In the genomic region with DNA sequence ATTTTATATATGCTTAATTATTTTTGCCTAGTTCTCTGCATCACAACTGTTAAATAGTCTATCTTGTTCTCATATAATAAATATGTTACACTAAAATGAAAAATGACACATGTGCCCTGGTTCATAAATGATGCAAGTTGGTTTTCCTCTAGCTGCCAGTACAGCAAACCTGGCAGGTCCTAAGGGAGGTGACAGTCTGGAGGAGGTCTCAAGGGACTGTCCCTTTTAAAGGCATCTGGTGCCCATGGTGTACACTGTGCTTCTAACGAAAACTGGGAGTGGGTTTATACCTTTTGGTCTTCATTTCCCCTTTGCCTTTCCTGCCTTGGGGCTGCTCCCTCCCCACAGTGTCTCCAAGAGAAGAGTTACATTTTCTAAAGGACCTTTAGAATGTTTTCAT, we compare ENCODE assay signal across 24 mouse cellular contexts.
"Had no signal": no experiment of that assay in that cellular context is flagged by ENCODE, and none has a peak within 500 bp of the region (broad histone marks: within the 10 kb centered on the region; RNA-seq: fewer than 3 reads in every experiment).

No protein-coding gene starts in this region.

- H3K27ac ChIP-seq: heart, adult 2 months; hindbrain, embryonic 13.5 days; hindbrain, embryonic 15.5 days; hindbrain, postnatal 0 days; kidney, embryonic 15.5 days; kidney, postnatal 0 days; limb, embryonic 13.5 days; limb, embryonic 15.5 days; liver, embryonic 12.5 days had no signal

- H3K4me2 ChIP-seq: heart, embryonic 11.5 days; heart, embryonic 13.5 days; heart, embryonic 15.5 days; hindbrain, embryonic 13.5 days; hindbrain, embryonic 15.5 days; kidney, embryonic 15.5 days; limb, embryonic 13.5 days; limb, embryonic 15.5 days; liver, embryonic 12.5 days had no signal

- ATAC-seq: hindbrain, postnatal 0 days; intestine, embryonic 16.5 days; liver, embryonic 12.5 days had no signal

- H3K9me3 ChIP-seq: heart, embryonic 13.5 days; heart, embryonic 15.5 days; hindbrain, embryonic 13.5 days; hindbrain, embryonic 15.5 days; kidney, embryonic 15.5 days; limb, embryonic 13.5 days; limb, embryonic 15.5 days; liver, embryonic 12.5 days had no signal

- H3K9ac ChIP-seq: heart, embryonic 13.5 days; heart, embryonic 15.5 days; hindbrain, embryonic 13.5 days; hindbrain, embryonic 15.5 days; kidney, embryonic 15.5 days; limb, embryonic 13.5 days; limb, embryonic 15.5 days; liver, embryonic 12.5 days had no signal

- H3K4me3 ChIP-seq: heart, adult 2 months; heart, embryonic 13.5 days; heart, embryonic 15.5 days; hindbrain, embryonic 13.5 days; hindbrain, embryonic 15.5 days; kidney, embryonic 15.5 days; limb, embryonic 13.5 days; limb, embryonic 15.5 days; liver, embryonic 12.5 days had no signal

- DNase-seq: gastrocnemius, postnatal 14 days; gastrocnemius, postnatal 36 days; heart, adult 11 months; heart, adult 2 months; heart, postnatal 14 days; heart, postnatal 36 days; kidney, adult 11 months; kidney, adult 9 months; kidney, postnatal 14 days; layer of hippocampus, adult 9-11 months; layer of hippocampus, postnatal 36 days; left cerebral cortex, postnatal 4 days had no signal

- H3K4me1 ChIP-seq: heart, embryonic 13.5 days; hindbrain, embryonic 13.5 days; hindbrain, embryonic 15.5 days; limb, embryonic 13.5 days; limb, embryonic 15.5 days; liver, embryonic 12.5 days had no signal

- H3K27me3 ChIP-seq: heart, embryonic 13.5 days; heart, embryonic 15.5 days; hindbrain, embryonic 13.5 days; hindbrain, embryonic 15.5 days; kidney, embryonic 15.5 days; limb, embryonic 13.5 days; limb, embryonic 15.5 days; liver, embryonic 12.5 days had no signal
